Mouse (Mus musculus) urinary bladder, postnatal 25 days (tissue): ENCODE measurements around the gene Abcb10.
A peak's percentile ranks its signal among the peaks of the same experiment; 100 is the strongest.
"Not testable (repeated sequence)": the region's sequence is repeated elsewhere in the genome, so short reads cannot be mapped to it uniquely, and the experiment has no call there.

ENCODE experiments used
- DNase-seq: peaks from one replicate; pipeline ENCODE4 v3.0.0; 2022; ENCODE audit warnings: low spot score

Abcb10 gene

DNA sequence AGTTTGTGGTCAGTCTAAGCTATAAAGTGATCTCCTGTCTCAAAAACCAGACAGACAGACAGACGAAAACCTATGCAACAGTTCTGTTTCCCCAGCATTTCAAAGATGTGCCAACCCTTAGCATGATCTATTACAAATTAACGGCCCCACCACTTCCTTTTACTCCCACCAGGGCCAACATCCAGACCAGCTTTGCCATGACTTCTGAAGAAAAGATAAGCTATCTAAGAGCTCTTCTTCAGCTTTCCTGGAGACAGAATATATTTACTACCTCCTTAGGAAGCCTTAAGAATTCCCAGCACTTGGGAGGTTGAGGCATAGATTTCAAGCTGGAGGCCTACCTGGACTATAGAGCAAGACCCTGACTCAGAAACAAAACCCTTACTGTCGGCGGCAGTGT is 2.7 kb downstream of the Abcb10 start:
- no peak for DNase-seq

DNA sequence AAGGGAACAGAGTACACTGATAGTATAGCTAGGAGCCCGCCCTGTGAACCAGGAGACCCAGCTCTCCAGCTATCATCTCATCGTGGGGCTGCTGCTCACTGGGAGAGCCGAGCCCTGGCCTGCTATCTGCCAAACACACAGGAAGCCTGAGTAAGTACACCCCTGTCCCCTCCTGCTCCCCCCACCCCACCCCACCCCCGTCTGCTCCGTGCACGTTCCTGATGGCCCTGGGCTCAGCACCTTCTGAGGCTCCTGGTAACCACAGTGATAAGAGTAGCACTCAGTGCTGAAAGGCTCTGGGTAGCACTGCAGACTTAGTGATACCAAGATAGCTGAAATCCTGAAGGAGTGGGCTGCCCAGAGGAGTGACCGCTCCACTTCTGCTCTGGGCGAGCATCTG is 4.0 kb downstream of the Abcb10 start:
- DNase-seq = no peak

DNA sequence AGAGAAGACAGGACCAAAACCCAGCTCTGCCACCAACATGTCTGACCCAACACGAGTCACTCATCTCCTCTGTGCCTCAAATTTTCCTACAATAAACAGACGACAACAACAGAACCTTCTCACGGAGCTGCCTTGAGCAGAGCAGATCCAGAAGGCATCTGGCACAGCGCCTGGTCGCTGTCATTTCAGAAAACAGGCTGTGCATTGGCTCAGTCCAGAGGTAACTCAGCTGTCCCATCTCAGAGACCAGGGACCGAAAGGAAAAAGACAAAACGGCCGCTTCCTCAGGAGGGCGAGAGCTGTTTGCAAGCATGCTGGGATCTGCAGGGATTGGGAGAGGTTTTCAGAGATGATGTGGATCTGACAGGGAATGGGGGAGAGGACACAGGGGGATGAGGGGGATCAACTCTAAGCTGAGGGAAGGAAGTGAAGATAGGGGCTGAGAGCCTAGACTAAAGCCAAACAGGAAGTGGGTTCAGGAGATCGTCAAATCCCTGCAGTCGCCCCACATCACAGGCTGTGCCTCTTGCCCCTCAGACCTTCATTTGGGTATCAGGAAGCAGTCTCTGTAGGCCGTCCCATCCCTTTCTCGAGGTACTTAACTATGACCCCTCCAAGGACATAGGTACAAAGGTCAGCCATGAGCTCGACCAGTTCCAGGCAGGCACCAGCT is 4.6 kb downstream of the Abcb10 start:
- no peak for DNase-seq

DNA sequence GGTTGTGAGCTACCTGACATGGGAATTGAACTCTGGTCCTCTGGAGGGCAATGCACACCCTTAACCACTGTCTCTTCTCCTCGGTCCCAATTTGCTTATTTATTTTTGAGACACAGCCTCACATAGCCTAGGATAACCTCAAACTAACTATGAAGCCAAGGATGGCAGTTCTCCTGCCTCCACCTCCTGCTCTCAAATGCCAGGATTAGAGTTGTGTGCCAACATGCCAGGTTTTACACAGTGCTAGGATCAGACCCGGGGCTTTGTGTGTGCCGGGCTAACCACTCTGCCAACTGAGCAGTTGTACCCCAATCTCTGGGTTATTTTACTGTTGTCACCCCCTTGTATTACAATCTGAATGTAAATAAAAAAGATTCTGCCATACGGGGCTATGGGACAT is 5.4 kb downstream of the Abcb10 start:
- no peak for DNase-seq

DNA sequence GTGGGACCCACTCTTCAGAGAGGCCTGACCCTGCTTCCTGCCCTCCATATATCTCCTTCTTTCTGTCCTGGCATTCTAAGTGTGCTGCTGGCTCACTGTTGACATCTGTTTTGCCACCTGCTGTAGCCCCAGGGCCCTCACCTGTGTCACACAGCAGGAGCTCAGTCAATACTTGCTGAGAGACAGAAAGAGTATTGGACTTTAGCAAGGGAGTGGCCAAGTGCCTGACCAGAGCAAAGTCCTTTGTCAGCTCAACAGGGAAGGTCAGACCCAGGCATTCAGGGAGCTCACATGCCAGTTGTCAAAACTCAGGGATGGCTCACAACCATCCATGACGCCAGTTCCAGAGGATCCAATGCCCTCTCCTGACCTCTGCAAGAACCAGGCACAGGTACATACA is 9.4 kb downstream of the Abcb10 start:
- DNase-seq = no peak

DNA sequence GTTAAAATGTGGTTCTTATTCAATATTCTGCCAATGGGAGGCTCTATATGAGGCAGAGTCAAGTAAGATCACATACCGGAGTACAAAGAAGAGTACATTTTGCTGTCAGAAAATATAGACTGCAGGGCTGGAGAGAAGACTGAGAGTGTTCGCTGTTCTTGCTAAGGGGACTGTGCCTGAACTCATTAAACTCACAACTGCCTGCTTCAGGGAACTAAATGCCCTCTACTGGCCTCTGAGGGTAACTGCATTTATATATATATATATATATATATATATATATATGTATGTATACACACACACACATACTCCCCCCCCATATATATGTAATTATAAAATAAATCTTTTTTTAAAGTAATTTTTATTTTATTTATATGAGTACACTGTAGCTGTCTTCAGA is 16.0 kb downstream of the Abcb10 start:
- DNase-seq = no peak

DNA sequence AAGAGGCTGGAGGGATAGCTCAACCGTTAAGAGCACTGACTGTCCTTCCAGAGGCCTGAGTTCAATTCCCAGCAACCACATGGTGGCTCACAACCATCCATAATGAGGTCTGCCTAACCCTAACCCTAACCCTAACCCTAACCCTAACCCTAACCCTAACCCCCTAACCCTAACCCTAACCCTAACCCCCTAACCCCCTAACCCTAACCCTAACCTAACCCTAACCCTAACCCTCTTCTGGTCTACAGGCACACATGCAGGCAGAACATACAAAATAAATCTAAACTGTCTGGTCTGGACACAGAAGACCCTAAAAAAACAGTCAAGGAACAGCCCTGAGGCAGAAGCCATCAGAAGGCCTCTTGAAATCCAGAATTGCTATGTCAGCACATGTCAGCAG is 21.6 kb downstream of the Abcb10 start:
- DNase-seq = no peak

DNA sequence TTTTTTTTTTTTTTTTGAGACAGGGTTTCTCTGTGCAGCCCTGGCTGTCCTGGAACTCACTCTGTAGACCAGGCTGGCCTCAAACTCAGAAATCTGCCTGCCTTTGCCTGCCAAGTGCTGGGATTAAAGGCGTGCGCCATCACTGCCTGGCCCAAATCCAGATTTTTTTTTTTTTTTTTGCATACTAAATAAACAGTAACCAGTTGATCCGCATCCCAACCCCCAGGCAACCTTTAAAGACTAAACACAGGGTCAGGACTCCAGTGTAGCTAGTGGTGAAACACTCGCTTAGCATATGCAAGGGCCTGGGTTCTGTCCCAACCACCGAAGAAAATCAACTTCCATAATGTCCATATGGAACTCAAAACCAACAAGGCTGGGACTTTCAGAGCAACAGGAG is 22.4 kb downstream of the Abcb10 start:
- not testable (repeated sequence) for DNase-seq

DNA sequence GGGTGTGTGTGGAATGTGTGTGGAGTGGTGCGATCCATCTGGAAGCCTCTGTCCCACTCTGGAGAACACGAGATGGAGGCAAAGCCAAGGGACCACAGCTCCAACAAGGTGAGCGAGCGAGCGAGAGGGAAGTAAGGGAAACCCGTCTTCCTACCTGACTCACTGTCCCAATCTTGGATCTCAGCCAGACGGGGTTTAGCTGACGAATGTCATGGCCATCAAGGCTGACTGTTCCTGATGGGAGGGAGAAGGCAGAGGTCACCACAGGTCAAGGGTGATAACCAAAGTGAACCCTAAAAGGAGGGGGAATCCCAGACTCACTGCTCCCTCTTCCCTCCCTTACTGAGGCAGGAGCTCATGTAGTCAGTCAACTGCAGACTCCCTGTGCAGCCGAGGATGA is 22.9 kb downstream of the Abcb10 start:
- DNase-seq = no peak

DNA sequence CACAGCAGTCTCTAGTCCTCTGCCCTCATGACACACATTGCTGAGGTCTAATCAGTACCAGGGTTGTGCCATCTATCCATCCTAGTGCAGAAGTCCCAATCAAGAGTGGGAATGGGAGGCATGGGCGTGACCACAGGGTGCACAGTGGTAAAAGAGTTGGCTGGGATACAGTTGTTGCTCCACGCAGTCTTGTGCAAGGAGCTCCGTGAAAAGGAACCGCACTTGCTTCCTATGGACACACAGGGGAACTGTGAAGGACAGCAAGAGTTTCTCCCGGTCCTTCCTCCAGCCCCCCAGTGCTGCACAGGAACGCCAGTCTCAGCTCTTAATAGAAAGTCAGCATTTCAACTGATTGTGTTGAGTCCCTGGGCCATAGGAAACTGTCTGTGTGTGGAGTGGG is 23.4 kb downstream of the Abcb10 start:
- DNase-seq = no peak

DNA sequence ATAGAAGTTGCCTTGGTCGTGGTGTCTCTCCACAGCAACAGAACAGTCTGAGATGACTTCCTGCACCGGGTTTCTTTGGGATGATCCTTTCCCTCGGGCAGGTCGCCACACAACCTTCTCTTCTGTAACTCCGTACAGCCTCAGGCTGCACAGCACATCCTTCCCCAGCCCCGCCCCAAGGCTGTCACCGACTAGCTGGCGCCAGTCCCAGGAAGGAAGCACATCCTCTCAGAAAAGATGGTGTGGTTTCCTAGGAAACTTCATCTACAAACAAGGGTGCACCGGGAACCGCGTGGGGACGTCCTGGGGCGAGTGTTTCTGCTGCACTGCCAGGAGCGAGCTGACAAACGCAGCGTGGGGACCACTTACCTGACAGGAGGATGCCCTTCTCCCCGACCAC is 24.8 kb downstream of the Abcb10 start:
- no peak for DNase-seq

DNA sequence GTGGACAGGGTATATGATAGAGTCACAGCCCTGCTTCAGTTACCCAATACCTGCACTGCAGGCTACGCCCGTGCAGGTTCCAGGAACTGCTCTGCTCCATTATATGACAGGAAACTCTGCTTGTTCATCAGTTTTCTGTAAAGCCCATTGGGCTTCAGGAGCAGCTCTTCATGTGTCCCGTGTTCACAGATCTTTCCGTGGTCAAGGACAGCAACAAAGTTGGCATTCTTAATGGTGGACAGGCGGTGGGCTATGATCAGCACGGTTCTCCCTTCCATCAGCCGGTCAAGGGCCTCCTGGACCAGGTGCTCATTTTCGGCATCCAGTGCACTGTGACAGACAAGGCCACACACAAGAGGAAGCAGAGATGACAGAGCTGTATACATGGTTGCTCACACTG is 28.7 kb downstream of the Abcb10 start:
- no peak for DNase-seq

DNA sequence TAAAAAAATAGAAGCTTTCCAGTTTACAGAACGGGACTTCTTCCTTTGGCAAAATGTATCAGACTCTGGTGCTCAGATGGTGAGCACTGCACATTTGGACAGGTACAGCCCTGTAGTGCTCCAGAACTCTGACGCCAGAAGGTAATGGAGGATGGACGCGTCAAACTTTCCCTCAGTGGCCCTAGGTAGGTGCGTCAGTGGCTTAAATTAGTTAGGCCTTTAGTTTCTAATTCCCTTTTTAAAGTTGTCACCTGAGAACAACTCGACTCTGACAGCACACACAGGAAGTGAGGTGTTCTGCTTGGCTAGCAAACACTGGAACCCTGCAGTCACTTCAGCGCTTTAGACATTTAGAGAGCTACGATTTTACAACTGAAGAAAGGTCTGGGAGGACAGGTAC is 29.2 kb downstream of the Abcb10 start:
- DNase-seq = no peak

DNA sequence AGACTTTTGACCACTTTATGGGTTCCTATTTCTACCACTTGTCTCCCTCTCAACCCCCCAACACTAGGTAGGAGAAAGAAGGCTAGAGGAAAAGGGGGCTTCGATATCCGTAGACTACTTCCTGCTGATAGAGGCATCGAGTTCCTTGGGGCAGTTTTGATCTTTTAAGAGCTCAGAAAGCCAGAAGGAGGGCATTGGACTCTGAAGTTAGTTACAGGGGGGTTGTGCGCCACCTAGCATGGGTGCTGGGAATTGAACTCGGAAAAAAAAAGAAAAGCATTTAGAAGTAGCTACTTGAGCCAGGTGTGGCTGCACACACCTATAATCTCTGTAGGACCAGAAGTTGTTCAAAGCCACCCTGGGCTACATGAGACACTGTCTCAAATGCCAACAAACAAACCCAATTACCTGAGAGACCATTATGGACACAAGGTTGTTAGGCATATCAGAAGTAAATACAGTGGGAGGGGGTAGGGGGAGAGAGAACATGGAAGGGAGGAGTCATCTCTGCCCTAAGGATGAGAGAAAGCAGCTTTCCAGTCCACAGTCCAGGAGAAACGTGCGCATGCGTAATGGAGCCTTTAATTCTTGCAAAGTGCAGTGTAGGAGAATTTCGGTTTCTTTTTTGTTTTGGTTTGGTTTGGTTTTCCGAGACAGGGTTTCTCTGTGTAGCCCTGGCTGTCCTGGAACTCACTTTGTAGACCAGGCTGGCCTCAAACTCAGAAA is 32.7 kb downstream of the Abcb10 start:
- peak; percentile 51 for DNase-seq

DNA sequence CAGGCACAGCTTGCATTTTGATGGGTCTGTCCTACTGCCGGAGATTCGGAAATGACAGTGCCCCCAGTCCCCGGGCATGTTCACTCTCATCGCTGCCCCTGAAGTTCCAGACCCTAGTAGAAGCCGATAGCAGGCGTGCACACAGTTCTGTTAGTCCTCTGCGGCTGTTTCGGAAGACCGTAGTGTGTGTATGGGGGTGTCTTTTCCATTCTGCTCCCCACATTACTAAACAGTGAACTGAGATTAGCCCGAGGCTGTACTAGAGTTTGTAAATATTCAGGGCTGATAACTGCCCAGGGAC is 33.3 kb downstream of the Abcb10 start:
- DNase-seq = no peak

DNA sequence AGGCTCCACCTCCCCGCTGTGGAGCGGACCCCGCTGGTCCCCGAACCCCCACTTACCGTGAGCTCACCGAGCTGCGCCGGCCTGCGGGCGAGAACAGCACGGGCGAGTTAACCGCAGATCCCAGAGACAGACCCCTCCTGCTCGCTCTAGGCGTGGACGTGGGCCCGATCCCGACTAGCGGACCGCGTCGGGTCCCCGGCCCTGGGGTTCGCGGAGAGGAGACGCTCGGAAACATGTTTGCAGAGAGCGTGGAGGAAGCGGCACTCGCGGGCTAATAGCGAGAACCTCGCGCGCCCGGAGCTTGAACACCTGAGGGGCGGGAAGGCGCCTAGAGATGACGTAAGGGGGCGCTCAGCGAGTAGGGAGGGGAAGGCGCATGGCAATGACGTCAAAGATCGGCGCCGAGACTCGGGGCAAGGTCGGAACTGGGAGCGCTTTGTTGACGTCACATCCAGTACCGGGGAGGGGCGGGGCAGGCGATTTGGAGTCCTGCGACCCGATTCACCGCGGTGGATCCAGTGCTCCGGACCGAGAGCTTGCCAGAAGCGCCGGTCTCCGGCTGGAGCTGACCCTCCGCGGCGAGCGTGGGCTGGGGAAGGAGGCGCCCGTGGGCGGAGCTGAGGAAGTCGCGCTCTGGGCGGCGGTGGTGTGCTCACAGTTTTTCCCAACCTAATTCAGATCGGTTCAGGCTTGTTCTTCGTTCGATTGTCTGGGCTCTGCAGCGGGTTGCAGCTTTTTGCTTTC is 33.8 kb downstream of the Abcb10 start, which contains the start of gene Nup133:
Gene Nup133 (minus strand): TSS at position 324 of the 744 bp plus-strand sequence.
- DNase-seq = peak; percentile 99

DNA sequence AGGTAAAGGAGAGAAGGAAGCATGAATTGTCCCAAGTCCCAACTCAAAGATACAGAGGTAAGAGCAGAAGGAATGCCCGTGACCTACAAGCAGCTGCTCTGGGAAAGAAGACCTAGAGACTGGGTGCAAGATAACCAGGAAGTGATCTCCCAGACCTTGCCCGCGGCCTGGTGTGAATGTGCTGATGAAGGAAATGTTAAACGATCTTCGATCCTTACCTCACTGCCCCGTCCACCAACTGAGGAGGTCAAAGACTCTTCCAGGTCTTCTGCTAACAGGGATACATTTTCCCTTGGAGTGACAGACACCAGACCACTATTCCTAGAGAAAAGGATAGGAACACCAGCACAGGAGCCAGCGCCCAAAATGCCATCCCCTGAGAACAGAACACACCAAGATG is 53.9 kb downstream of the Abcb10 start:
- DNase-seq = no peak

DNA sequence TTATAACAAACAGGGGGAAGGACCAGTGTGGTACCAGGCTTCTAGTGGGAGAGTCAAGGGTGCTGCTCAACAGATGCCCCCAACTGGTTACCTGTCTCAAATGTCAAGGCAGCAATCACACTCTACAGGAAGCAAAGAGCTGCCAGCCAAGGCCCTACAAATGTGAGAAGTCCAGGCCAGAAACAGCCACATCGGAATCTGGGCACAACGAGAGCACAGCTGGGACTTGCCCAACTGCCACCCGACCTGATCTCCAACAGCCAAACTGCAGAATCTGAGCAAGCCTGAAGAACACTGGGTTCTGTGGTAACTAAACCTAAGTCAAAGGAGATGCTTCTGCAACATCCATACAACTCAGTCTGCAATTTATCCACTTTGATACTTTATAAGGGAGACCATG is 57.3 kb downstream of the Abcb10 start:
- no peak for DNase-seq

DNA sequence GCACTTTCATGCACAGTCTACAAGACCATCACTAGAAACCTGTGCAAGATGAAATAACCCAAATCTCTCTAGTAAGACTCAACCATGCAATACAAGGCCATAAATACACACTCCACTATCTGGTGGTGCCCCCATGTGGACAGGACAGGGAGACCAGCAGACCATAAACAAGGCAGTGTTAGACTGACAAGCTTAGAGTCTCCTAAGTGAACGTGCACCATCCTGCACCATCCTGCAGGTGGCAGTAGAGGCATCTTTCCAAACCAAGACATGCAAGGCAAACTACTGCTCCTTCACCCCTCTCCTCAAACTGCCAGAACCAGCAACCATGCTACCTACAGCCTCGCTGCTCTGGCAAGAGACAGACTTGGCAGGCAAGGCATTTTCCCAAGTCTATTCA is 58.2 kb downstream of the Abcb10 start:
- DNase-seq = peak; percentile 70

DNA sequence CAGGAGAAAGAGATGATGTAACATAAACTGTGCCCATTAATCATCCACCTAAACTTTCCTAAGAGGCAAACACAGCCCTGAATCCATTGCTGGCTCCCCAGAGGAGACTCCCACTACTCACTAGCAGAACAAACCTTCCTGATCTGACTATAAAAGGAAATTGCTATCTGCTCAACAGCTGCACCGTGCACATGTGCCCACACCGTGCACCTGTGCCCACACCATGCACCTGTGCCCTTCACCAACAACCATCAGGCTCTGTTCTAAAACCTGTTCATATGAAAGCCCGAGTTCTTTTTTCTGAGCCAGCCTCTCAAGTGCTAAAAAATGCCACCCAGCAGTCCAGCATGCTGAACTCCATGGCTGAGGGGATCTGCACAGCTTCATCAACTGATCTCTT is 68.3 kb downstream of the Abcb10 start:
- no peak for DNase-seq

DNA sequence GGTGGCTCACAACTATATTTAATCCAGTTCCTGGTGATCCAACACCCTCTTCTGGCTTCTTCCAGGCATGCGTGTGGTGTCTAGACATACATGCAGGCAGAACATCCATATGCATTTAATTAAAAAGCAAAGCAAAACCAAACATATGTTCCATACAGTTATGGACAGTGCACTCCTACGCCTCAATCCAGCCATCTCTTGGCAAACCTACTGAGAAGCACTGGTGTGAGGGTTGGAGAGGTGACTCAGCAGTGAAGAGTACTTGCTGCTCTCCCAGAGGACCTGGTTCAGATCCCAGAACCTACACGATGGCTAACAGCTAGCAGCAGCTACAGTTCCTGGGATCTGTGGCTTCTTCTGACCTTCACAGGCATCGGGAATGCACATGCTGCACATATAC is 70.7 kb downstream of the Abcb10 start:
- DNase-seq = no peak

DNA sequence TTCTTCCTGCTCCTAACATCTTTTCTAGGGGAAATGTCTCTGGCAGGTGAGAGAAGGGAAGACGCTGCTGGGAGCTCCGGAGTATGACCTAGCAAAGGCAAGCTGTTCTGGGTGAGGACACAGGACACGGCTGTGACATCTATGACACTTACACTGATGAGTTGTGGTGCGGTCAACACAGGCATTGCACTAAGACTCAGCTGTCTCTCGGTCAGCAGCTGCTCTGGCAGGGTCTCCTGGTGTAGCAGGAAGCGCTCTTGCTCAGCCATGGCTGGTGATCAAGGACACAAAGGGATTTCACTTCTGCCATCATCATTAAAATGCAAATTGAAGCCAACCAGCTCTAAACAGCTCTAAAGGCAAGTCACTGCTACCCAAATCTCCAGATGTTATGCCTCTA is 75.3 kb downstream of the Abcb10 start:
- no peak for DNase-seq

DNA sequence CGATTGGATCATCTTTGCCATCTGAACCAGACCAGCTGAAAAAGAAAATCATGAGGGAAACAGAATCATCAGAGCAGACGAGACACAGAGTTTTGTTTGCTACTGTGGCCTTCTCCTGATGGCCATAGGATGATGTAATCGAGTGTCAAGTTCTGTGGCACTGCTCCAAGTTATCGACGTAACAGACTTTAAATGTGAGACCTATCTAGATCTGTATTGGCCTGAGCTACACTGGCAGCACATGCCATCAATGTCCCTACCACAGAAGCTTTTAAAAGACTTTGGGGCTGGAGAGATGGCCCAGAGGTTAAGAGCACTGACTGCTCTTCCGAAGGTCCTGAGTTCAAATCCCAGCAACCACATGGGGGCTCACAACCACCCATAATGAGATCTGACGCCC is 80.3 kb downstream of the Abcb10 start:
- no peak for DNase-seq
